Mouse (Mus musculus) kidney, adult 2 months (tissue): Measurements from ENCODE around the gene Zfp213. TPM values are rescaled to one million over a fixed set of nuclear protein-coding genes. Genes with fewer than 3 reads are reported as not detected.

Experiments
- DNase-seq: peaks from one replicate; pipeline ENCODE4 v3.0.0; 2021
- H3K27ac ChIP-seq: fragments of 200-500 bp; 2 replicates; pipeline ENCODE4 v1.5.1; 2012; ENCODE audit warnings: low read depth, low read length, control low read depth, inconsistent platforms; ENCODE audit not compliant: insufficient read depth
- H3K27me3 ChIP-seq: fragments of 200-500 bp; replicated peaks from 2 replicates; pipeline ENCODE4 v1.6.1; 2012; ENCODE audit warnings: mild to moderate bottlenecking, moderate library complexity, low read length, inconsistent platforms; ENCODE audit not compliant: control insufficient read depth, insufficient read depth
- H3K36me3 ChIP-seq: fragments of 200-500 bp; 2 replicates; pipeline ENCODE4 v1.6.1; 2012; ENCODE audit warnings: mild to moderate bottlenecking, moderate library complexity, low read length, inconsistent platforms; ENCODE audit not compliant: control insufficient read depth, insufficient read depth
- H3K4me1 ChIP-seq: fragments of 200-500 bp; 2 replicates; pipeline ENCODE4 v1.6.1; 2011; ENCODE audit warnings: low read length; ENCODE audit not compliant: control insufficient read depth, insufficient read depth
- H3K4me3 ChIP-seq: fragments of 200-500 bp; 2 replicates; pipeline ENCODE4 v1.5.1; 2011; ENCODE audit warnings: mild to moderate bottlenecking, low read depth, low read length, control low read depth; ENCODE audit not compliant: insufficient read depth
- CTCF ChIP-seq: fragments of 200-500 bp; conservative IDR thresholded peaks from 2 replicates; pipeline ENCODE4 v1.5.1; 2011; ENCODE audit warnings: low read depth, mild to moderate bottlenecking, control low read depth, low read length, moderate library complexity, mixed read lengths; ENCODE audit not compliant: insufficient read depth, insufficient read length
- POLR2A ChIP-seq: fragments of 200-500 bp; IDR thresholded peaks from one replicate; pipeline ENCODE4 v1.6.1; 2011; ENCODE audit warnings: low read depth, low read length, control low read depth
- WGBS: fragments of 180-500 bp; shearing (Covaris S2); methylation state at CpG from one replicate; pipeline ENCODE4 v1.1.7; 2018; 5-methylcytosine and 5-hydroxymethylcytosine counted together
- polyA plus RNA-seq: library from polyadenylated mRNA; depleted of rRNA; stranded (reverse); fragments of >200 nt; gene quantifications from 2 replicates; pipeline ENCODE4 v1.2.3, GENCODE M21; 2012

The Zfp213 gene
- polyA plus RNA-seq, 1 experiment = 12.0 TPM

GRCm38 (mm10) chr17:23548615-23549014 is 15.4 kb downstream of the Zfp213 start:
- no peak for TF ChIP-seq POLR2A
- no peak for TF ChIP-seq CTCF
- Histone ChIP-seq H3K27me3 (no peaks in the 10 kb centered on the region), H3K27ac (no peak overlapping the region), H3K4me1 (no peaks in the 10 kb centered on the region), H3K36me3 (no peaks in the 10 kb centered on the region), H3K4me3 (peak overlapping the region; percentile 48)
- DNase-seq = peak; percentile 85
- 11% methylated on average over 15 of the region's 15 CpGs for WGBS

GRCm38 (mm10) chr17:23547681-23548443 is 16.2 kb downstream of the Zfp213 start:
- H3K27ac ChIP-seq = no peak overlapping the region
- no peak for DNase-seq
- WGBS = 66% methylated on average over 11 of the region's 11 CpGs
- no peak overlapping the region for H3K4me3 ChIP-seq
- no peaks in the 10 kb centered on the region for H3K4me1 ChIP-seq
- H3K36me3 ChIP-seq = no peaks in the 10 kb centered on the region
- H3K27me3 ChIP-seq = no peaks in the 10 kb centered on the region
- no peak for TF ChIP-seq POLR2A
- no peak for TF ChIP-seq CTCF

DNA sequence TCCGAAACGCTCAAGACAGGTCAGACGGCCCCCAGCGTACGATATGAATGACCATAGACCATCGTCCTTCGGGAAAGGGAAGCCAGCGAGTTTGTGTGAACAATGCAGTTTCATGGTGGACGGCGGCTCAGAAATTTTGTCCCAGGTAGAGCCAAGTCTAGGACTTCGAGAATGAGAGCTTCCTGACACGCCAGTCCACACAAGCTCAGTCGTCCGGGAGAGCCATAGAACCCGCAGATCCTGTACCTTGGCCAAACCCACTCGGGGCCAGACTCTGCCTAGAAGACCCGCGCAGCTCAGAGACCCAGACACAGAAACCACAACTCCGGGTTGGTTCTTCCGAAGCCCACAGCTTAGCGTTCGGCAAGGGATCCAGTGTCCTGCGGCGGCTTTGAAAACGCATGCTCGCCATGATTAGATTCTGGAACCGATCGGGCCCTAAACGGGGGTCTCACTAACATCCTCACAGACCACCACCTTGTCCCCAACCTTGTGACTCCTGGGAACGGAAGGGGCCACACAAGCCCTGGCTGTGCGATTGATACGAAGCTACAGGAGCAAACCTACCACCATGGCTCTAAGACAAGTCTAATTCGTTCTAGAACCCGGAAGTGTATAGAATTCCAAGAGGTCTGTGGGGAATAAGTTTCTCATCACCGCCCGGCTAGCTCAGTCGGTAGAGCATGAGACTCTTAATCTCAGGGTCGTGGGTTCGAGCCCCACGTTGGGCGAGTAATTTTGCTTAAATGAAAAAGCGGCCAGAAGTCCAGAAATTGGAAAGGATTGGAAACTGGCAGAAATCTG is 17.1 kb downstream of the Zfp213 start:
- Histone ChIP-seq H3K36me3 (no peaks in the 10 kb centered on the region), H3K4me3 (peak overlapping the region; percentile 93), H3K27ac (peak overlapping the region; percentile 58), H3K27me3 (no peaks in the 10 kb centered on the region), H3K4me1 (no peaks in the 10 kb centered on the region)
- TF ChIP-seq POLR2A (no peak), CTCF (no peak)
- WGBS = 3% methylated on average over 42 of the region's 42 CpGs
- peak; percentile 92 for DNase-seq

GRCm38 (mm10) chr17:23546333-23546701 is 17.7 kb downstream of the Zfp213 start:
- H3K27me3 ChIP-seq = no peaks in the 10 kb centered on the region
- H3K4me3 ChIP-seq = peak overlapping the region; percentile 93
- TF ChIP-seq POLR2A (no peak), CTCF (no peak)
- WGBS = 8% methylated on average over 20 of the region's 20 CpGs
- DNase-seq = peak; percentile 85
- no peaks in the 10 kb centered on the region for H3K4me1 ChIP-seq
- H3K36me3 ChIP-seq = no peaks in the 10 kb centered on the region
- H3K27ac ChIP-seq = peak overlapping the region; percentile 58

DNA sequence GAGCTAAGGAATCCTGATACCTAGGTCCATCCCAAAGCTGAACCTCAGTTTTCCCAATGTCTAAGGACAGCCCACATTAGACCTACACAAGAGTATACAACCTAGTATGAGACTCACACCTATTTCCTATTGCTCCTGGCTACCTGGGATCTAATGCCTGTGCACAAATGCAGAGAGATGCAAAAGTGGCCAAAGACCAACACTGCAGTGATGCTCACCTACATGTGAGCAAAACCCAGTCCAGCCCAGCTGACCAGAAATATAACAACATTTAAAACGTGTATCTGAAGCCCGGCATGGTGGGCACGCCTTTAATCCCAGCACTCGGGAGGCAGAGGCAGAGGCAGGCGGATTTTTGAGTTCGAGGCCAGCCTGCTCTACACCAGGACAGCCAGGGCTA is 18.2 kb downstream of the Zfp213 start:
- no peaks in the 10 kb centered on the region for H3K27me3 ChIP-seq
- TF ChIP-seq POLR2A (no peak), CTCF (no peak)
- no peak overlapping the region for H3K4me3 ChIP-seq
- H3K27ac ChIP-seq = no peak overlapping the region
- no peaks in the 10 kb centered on the region for H3K4me1 ChIP-seq
- WGBS = 41% methylated on average over 6 of the region's 6 CpGs
- H3K36me3 ChIP-seq = no peaks in the 10 kb centered on the region
- DNase-seq = no peak

- no peak for DNase-seq
- H3K27me3 ChIP-seq = no peaks in the 10 kb centered on the region
- no peaks in the 10 kb centered on the region for H3K36me3 ChIP-seq
- 98% methylated on average over 1 of the region's 1 CpGs for WGBS
- TF ChIP-seq POLR2A (no peak), CTCF (no peak)
- no peaks in the 10 kb centered on the region for H3K4me1 ChIP-seq
- H3K4me3 ChIP-seq = no peak overlapping the region
- no peak overlapping the region for H3K27ac ChIP-seq
Observed at GRCm38 (mm10) chr17:23544766-23545165, 19.3 kb downstream of the Zfp213 start.

DNA sequence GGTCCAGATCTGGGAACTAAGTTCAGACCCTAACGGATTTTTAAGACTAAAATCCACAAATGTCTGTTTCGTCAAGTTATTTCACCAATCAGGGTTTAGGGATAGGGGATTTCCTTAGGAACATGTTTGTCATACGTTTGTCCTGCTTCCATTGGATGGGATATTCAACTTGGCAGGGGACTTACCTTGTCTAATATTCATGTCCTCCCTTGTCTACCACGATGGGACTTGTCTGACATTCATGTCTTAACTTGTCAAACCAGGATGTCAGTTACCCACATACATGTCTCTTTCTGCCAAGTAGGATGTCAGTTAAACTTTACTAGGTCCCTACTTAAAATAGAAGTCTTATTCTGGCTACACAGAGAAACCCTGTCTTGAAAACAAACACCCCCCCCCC is 20.1 kb downstream of the Zfp213 start:
- DNase-seq = no peak
- Histone ChIP-seq H3K4me1 (no peaks in the 10 kb centered on the region), H3K27ac (no peak overlapping the region), H3K36me3 (no peaks in the 10 kb centered on the region), H3K27me3 (no peaks in the 10 kb centered on the region), H3K4me3 (no peak overlapping the region)
- no peak for TF ChIP-seq CTCF
- TF ChIP-seq POLR2A = no peak
- WGBS = 71% methylated on average over 4 of the region's 4 CpGs
